Mouse (Mus musculus): ENCODE results near the gene Gm15097. TPM values are rescaled to one million over a fixed set of nuclear protein-coding genes. Genes with fewer than 3 reads are reported as not detected.
"Not testable (repeated sequence)": the region's sequence is repeated elsewhere in the genome, so short reads cannot be mapped to it uniquely, and the experiment has no call there.

Gm15097 gene
- polyA plus RNA-seq (2014; fragmentation: Nextera tagmentation; extraction: Ambion mirVana), result not detected in 2 replicates

DNA sequence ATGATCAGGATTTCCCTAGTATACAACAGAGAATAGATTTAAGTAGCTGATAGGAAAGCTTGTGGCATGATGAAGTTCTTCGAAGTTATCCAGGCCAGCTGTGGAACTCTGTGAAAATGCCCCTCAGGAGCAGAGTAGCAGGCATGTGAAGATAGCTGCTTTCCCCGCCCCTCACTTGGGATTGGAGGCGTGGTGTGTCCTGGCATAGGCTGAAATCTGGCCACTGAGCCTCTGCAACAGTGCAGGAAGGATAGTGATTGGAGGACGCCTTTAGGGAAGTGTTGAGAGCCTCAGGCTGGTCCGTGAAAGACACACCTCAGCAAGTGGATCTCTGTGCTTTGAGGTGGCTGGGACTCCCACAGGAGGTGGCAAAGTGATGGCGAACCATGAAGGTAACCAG lies at the start of gene Gm15097:
Gene Gm15097 (plus strand): TSS at position 301 of the 400 bp plus-strand sequence.
- not testable (repeated sequence) for H3K27me3 ChIP-seq (ENCODE audit: control insufficient read depth, insufficient read depth, low read length); H3K4me1 ChIP-seq (ENCODE audit: control insufficient read depth in 2 of 2, insufficient read depth in 2 of 2, low read length in 2 of 2); H3K9me3 ChIP-seq (ENCODE audit: control insufficient read depth, low read length); H3K9ac ChIP-seq (ENCODE audit: low read length); H3K4me2 ChIP-seq (ENCODE audit: low read length); H3K4me3 ChIP-seq (ENCODE audit: control insufficient read depth in 1 of 2, insufficient read depth in 1 of 2, low read depth in 1 of 2, low read length in 2 of 2); H3K27ac ChIP-seq (replicated peaks in 1 of 2; ENCODE audit: control insufficient read depth in 1 of 2, insufficient read depth in 1 of 2, low read depth in 2 of 2, low read length in 2 of 2); H3K36me3 ChIP-seq (ENCODE audit: control insufficient read depth, insufficient read depth, low read length); ATAC-seq (ENCODE audit: insufficient number of reproducible peaks, insufficient read depth, low FRiP score, low read depth)
- WGBS, result no CpG with 5 or more reads among the region's 6 CpGs

- not testable (repeated sequence) for H3K9me3 ChIP-seq (ENCODE audit: control insufficient read depth, low read length)
- WGBS, result 50% methylated on average over 4 of the region's 4 CpGs
Observed at GRCm38 (mm10) chrX:149762853-149763252, 21.4 kb upstream of the Gm15097 start.

GRCm38 (mm10) chrX:149811178-149811577 lies 26.9 kb downstream of the Gm15097 start:
- H3K36me3 ChIP-seq (ENCODE audit: control insufficient read depth, insufficient read depth, low read length); H3K9me3 ChIP-seq (ENCODE audit: control insufficient read depth, low read length); H3K27ac ChIP-seq (replicated peaks in 1 of 2; ENCODE audit: control insufficient read depth in 1 of 2, insufficient read depth in 1 of 2, low read depth in 2 of 2, low read length in 2 of 2); H3K27me3 ChIP-seq (ENCODE audit: control insufficient read depth, insufficient read depth, low read length); H3K4me1 ChIP-seq (ENCODE audit: control insufficient read depth in 2 of 2, insufficient read depth in 2 of 2, low read length in 2 of 2); H3K4me2 ChIP-seq (ENCODE audit: low read length); H3K4me3 ChIP-seq (ENCODE audit: control insufficient read depth in 1 of 2, insufficient read depth in 1 of 2, low read depth in 1 of 2, low read length in 2 of 2); ATAC-seq (ENCODE audit: insufficient number of reproducible peaks, insufficient read depth, low FRiP score, low read depth); H3K9ac ChIP-seq (ENCODE audit: low read length): not testable (repeated sequence)
- 89% methylated on average over 6 of the region's 6 CpGs for WGBS

More at GRCm38 (mm10) chrX:149762853-149763252, 21.4 kb upstream of the Gm15097 start:
- not testable (repeated sequence) for H3K27ac ChIP-seq (replicated peaks in 1 of 2; ENCODE audit: control insufficient read depth in 1 of 2, insufficient read depth in 1 of 2, low read depth in 2 of 2, low read length in 2 of 2); ATAC-seq (ENCODE audit: insufficient number of reproducible peaks, insufficient read depth, low FRiP score, low read depth); H3K4me1 ChIP-seq (ENCODE audit: control insufficient read depth in 2 of 2, insufficient read depth in 2 of 2, low read length in 2 of 2); H3K4me2 ChIP-seq (ENCODE audit: low read length); H3K27me3 ChIP-seq (ENCODE audit: control insufficient read depth, insufficient read depth, low read length); H3K9ac ChIP-seq (ENCODE audit: low read length); H3K36me3 ChIP-seq (ENCODE audit: control insufficient read depth, insufficient read depth, low read length); H3K4me3 ChIP-seq (ENCODE audit: control insufficient read depth in 1 of 2, insufficient read depth in 1 of 2, low read depth in 1 of 2, low read length in 2 of 2)

Other genes starting within 250 kb of the Gm15097 start
- not detected in 2 replicates for gene Gm10439, start 189.9 kb upstream of the Gm15097 start, polyA plus RNA-seq (2014; fragmentation: Nextera tagmentation; extraction: Ambion mirVana)
- not detected in 2 replicates for gene Gm15091, start 157.2 kb downstream of the Gm15097 start, polyA plus RNA-seq (2014; fragmentation: Nextera tagmentation; extraction: Ambion mirVana)

Data from heart, embryonic 14.5 days (tissue).